Mouse (Mus musculus) kidney, adult 2 months (tissue): ENCODE results near the gene Elf5. TPM values are rescaled to one million over a fixed set of nuclear protein-coding genes. Genes with fewer than 3 reads are reported as not detected.

Experiments used
- DNase-seq: peaks from one replicate; pipeline ENCODE4 v3.0.0; 2021
- H3K27ac ChIP-seq: fragments of 200-500 bp; 2 replicates; pipeline ENCODE4 v1.5.1; 2012; ENCODE audit warnings: low read depth, low read length, control low read depth, inconsistent platforms; ENCODE audit not compliant: insufficient read depth
- H3K27me3 ChIP-seq: fragments of 200-500 bp; replicated peaks from 2 replicates; pipeline ENCODE4 v1.6.1; 2012; ENCODE audit warnings: mild to moderate bottlenecking, moderate library complexity, low read length, inconsistent platforms; ENCODE audit not compliant: control insufficient read depth, insufficient read depth
- H3K36me3 ChIP-seq: fragments of 200-500 bp; 2 replicates; pipeline ENCODE4 v1.6.1; 2012; ENCODE audit warnings: mild to moderate bottlenecking, moderate library complexity, low read length, inconsistent platforms; ENCODE audit not compliant: control insufficient read depth, insufficient read depth
- H3K4me1 ChIP-seq: fragments of 200-500 bp; 2 replicates; pipeline ENCODE4 v1.6.1; 2011; ENCODE audit warnings: low read length; ENCODE audit not compliant: control insufficient read depth, insufficient read depth
- H3K4me3 ChIP-seq: fragments of 200-500 bp; 2 replicates; pipeline ENCODE4 v1.5.1; 2011; ENCODE audit warnings: mild to moderate bottlenecking, low read depth, low read length, control low read depth; ENCODE audit not compliant: insufficient read depth
- CTCF ChIP-seq: fragments of 200-500 bp; conservative IDR thresholded peaks from 2 replicates; pipeline ENCODE4 v1.5.1; 2011; ENCODE audit warnings: low read depth, mild to moderate bottlenecking, control low read depth, low read length, moderate library complexity, mixed read lengths; ENCODE audit not compliant: insufficient read depth, insufficient read length
- POLR2A ChIP-seq: fragments of 200-500 bp; IDR thresholded peaks from one replicate; pipeline ENCODE4 v1.6.1; 2011; ENCODE audit warnings: low read depth, low read length, control low read depth
- WGBS: fragments of 180-500 bp; shearing (Covaris S2); methylation state at CpG from one replicate; pipeline ENCODE4 v1.1.7; 2018; 5-methylcytosine and 5-hydroxymethylcytosine counted together
- polyA plus RNA-seq: library from polyadenylated mRNA; depleted of rRNA; stranded (reverse); fragments of >200 nt; gene quantifications from 2 replicates; pipeline ENCODE4 v1.2.3, GENCODE M21; 2012

Elf5 gene
- polyA plus RNA-seq, 1 experiment: 7.8 TPM

DNA sequence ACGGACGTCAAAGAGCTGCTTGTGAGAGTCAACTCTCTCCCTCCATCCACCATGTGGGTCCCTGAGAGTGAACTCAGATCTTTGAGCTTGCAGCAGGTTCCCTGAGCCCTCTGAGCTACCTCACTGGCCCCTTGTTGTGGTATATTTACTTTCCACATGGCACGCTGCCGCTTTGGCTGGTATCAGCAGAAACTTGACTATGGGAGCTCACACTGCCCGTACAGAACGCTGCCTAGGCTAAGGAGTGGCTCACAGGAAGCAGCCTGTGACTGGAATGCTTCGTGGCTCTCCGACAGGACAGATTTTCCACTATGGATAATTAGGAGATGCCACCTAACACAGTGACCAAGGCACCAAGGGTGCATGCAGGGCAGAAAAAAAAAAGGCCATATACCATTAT, 49.7 kb downstream of the Elf5 start:
- Histone ChIP-seq H3K27ac (no peak overlapping the region), H3K36me3 (peaks cover 10% of the 10 kb centered on the region; the same call in 1 of the 2 replicates), H3K4me3 (no peak overlapping the region), H3K4me1 (peaks cover 27% of the 10 kb centered on the region), H3K27me3 (no peaks in the 10 kb centered on the region)
- no peak for TF ChIP-seq POLR2A
- TF ChIP-seq CTCF: no peak
- DNase-seq: no peak
- WGBS: 51% methylated on average over 8 of the region's 8 CpGs

DNA sequence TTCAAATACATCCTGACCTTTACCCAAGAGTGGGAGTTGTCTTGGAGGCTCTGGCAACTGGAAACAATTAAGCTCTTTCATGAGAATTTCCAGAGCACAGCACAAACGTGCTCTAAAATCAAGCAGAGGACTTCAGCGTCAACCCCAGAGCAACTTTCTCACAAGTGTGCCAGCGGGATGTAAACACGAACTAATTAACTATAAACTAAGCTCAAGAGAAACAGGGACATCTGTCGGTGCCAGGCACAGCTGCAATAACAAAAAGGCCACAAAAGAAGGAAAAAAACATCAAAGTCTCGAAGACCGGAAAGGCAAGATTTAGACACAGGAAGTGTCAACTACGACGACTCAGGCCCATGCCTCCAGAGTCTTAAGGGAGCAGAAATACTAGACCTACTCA, 50.3 kb downstream of the Elf5 start:
- no peak for DNase-seq
- H3K36me3 ChIP-seq: peaks cover 7% of the 10 kb centered on the region; the same call in 1 of the 2 replicates
- WGBS: 20% methylated on average over 9 of the region's 9 CpGs

DNA sequence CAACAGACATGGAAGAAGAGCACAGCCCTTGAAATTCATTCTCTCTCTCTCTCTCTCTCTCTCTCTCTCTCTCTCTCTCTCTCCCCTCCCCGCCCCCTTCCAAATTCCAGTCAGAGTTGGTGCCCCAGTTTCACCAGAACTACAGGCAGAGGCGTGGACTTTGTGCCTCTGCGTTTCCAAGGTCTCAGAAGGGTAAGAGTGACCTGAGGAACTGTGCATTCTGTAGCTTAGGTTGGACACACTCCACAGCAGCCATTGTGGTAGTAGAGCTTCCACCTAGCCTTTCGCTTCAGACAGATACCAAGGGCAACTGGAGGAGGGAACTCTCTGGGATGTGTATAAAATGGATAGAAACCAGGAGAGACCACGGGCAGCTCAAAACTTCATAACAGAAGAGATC, 51.3 kb downstream of the Elf5 start:
- DNase-seq: peak; percentile 59
- WGBS: 69% methylated on average over 5 of the region's 5 CpGs
- Histone ChIP-seq H3K27me3 (no peaks in the 10 kb centered on the region), H3K36me3 (peaks cover 11% of the 10 kb centered on the region), H3K27ac (peak overlapping the region; percentile 4; the same call in 1 of the 2 replicates), H3K4me1 (peaks cover 36% of the 10 kb centered on the region), H3K4me3 (no peak overlapping the region)
- TF ChIP-seq CTCF: no peak
- TF ChIP-seq POLR2A: no peak

More for the DNA sequence above, 50.3 kb downstream of the Elf5 start:
- TF ChIP-seq POLR2A (no peak), CTCF (no peak)
- no peak overlapping the region for H3K4me3 ChIP-seq
- H3K27me3 ChIP-seq: no peaks in the 10 kb centered on the region
- peaks cover 27% of the 10 kb centered on the region for H3K4me1 ChIP-seq
- H3K27ac ChIP-seq: peak overlapping the region; percentile 3; the same call in 1 of the 2 replicates

DNA sequence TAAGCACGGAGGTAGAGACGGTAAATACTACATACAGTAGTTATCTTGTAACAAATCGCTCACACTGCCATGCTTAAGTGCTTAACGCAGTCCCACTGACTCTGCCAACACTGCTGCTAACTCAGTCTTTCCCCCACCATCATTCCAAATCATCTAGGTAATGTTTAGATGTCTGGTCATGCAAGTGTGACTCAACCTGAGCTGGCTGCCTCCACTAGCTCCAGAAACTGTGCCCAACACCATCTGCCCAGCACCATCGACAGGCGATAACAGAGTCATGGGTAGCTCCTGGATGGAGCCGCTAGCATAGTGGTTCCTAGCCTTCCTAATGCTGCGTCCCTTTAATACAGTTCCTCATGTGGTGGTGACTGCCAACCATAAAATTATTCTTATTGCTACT, 53.0 kb downstream of the Elf5 start:
- peaks cover 37% of the 10 kb centered on the region for H3K4me1 ChIP-seq
- 63% methylated on average over 8 of the region's 8 CpGs for WGBS
- peaks cover 10% of the 10 kb centered on the region for H3K36me3 ChIP-seq
- H3K27ac ChIP-seq: no peak overlapping the region
- DNase-seq: peak; percentile 52
- no peak for TF ChIP-seq POLR2A
- TF ChIP-seq CTCF: no peak
- no peaks in the 10 kb centered on the region for H3K27me3 ChIP-seq
- no peak overlapping the region for H3K4me3 ChIP-seq

DNA sequence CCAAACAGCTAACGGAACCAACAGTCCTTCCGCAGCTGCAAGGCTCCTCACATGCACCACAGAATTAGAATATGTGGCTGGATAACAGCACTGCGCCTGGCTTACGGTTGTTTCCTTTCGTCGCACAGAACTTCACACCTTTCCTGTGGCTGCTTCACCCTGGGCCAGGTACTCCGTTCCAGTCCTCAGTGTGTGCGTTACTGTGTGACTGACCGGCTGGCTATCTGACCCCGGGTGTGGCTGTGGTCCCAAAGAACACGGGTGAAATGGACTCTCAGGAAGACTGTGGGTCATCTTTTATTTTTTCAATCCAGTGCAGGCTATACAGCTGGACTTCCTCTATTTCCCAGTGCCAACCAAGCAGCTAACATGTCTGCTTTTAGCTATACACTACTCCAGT, 53.9 kb downstream of the Elf5 start:
- DNase-seq: no peak
- H3K27me3 ChIP-seq: no peaks in the 10 kb centered on the region
- H3K4me1 ChIP-seq: peaks cover 37% of the 10 kb centered on the region
- H3K27ac ChIP-seq: peak overlapping the region; percentile 90
- TF ChIP-seq POLR2A (no peak), CTCF (no peak)
- 68% methylated on average over 11 of the region's 11 CpGs for WGBS
- no peak overlapping the region for H3K4me3 ChIP-seq
- H3K36me3 ChIP-seq: peaks cover 13% of the 10 kb centered on the region

DNA sequence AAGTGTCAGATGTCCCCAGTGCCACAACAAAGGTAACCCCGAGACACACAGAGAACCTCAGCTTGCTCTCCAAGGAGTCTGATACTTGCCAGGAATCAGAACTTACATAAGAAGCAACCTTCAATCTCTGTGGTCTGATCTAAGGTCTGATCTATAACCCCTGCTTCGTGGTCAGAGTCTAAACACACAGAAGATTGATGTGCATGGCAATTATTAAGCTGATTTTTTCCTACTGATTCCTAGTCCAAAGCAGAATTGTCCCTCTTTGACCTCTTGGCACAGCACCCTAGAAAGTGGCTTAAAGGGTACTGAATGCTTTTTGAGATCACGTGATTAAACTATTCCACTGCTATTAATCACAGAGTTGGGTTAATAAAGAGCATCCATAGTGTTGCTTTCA, 54.8 kb downstream of the Elf5 start:
- Histone ChIP-seq H3K27me3 (no peaks in the 10 kb centered on the region), H3K4me3 (no peak overlapping the region), H3K27ac (peak overlapping the region; percentile 90), H3K36me3 (peaks cover 13% of the 10 kb centered on the region), H3K4me1 (peaks cover 37% of the 10 kb centered on the region)
- TF ChIP-seq POLR2A (no peak), CTCF (no peak)
- WGBS: 42% methylated on average over 3 of the region's 3 CpGs
- peak; percentile 88 for DNase-seq

DNA sequence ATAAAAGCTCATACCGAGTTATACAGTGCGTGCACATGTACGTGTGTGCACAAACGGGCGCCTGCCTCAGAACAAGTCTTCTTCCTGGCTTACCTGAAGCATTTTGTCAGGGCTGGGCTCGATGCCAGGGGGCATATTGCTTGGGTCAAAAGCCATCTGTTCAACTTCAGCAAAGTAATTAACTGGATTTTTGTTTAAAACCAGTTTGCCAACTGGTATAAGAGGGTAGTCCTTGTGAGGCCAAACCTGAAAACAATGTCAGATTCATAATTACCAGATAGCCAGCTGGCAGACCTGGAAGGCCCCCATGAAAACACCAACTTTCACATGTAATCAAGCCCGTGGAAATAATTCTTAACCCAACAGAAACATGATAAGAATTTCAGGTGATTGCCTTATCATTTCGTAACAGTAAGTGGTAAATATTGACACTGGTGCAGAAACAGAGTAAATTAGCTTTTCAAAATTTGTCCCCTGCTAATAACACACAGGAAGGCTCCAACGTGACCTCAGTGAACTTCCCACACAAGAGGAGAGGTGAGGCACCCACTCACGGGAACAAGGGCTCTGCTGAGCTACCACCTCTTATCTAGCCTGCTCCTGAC, 55.6 kb downstream of the Elf5 start:
- Histone ChIP-seq H3K27ac (peak overlapping the region; percentile 63; the same call in 1 of the 2 replicates), H3K27me3 (no peaks in the 10 kb centered on the region), H3K36me3 (peaks cover 17% of the 10 kb centered on the region), H3K4me3 (no peak overlapping the region), H3K4me1 (peaks cover 35% of the 10 kb centered on the region)
- TF ChIP-seq CTCF (no peak), POLR2A (no peak)
- 47% methylated on average over 10 of the region's 10 CpGs for whole genome bisulfite sequencing
- DNase-seq: peak; percentile 83

DNA sequence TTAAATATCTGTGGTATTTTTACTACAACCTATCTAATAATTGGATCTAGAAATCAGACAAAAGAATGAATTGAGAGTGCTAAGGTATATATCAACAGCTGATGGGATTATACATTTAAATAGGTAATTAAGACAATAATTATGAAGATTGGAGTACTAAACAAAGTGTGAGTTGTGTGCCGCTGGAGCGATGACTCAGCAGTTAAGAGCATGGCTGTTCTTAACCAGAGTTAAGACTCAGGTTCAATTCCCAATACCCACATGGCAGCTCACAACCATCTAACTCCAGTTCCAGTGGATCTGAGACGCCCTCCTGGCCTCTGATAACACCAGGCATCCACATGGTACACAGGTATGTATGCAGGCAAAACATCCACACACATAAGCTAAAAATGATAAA, 61.9 kb downstream of the Elf5 start:
- no peak for TF ChIP-seq CTCF
- no peak for TF ChIP-seq POLR2A
- peaks cover 10% of the 10 kb centered on the region for H3K4me1 ChIP-seq
- peaks cover 26% of the 10 kb centered on the region for H3K36me3 ChIP-seq
- H3K27ac ChIP-seq: no peak overlapping the region
- H3K27me3 ChIP-seq: no peaks in the 10 kb centered on the region
- no peak for DNase-seq
- H3K4me3 ChIP-seq: no peak overlapping the region
- WGBS: 89% methylated on average over 3 of the region's 3 CpGs
